ENCODE assay signal across 19 mouse cellular contexts in genomic region chr12:83534190-83534589, GRCm38 (mm10). TPM values are rescaled to one million over a fixed set of nuclear protein-coding genes. Genes with fewer than 3 reads are reported as not detected.
DNase-seq lines count a peak whose midpoint lies in the region; TF ChIP-seq lines count a peak whose summit lies in the region.
"Had no signal": no experiment of that assay in that cellular context is flagged by ENCODE, and none has a peak within 500 bp of the region (broad histone marks: within the 10 kb centered on the region; RNA-seq: fewer than 3 reads in every experiment).

No protein-coding gene starts in this region.

- H3K27me3 ChIP-seq in embryonic facial prominence, embryonic 10.5 days (replicated peaks; ENCODE audit: low read depth, poor library complexity, severe bottlenecking) = no peaks in the 10 kb centered on the region
- H3K27me3 ChIP-seq: embryonic facial prominence, embryonic 12.5 days; forebrain, embryonic 13.5 days; forebrain, embryonic 15.5 days had no signal

- intact Hi-C loops in gastrocnemius, adult 2 months (cut with DNase I) = no loop called here
- intact Hi-C loops in gastrocnemius, postnatal 14 days (cut with DNase I; ENCODE audit: low total_unique reads) = no loop called here

- no peak overlapping the region for H3K4me3 ChIP-seq in gastrocnemius, adult 2 months
- no peak overlapping the region for H3K4me3 ChIP-seq in embryonic facial prominence, embryonic 10.5 days
- H3K4me3 ChIP-seq: embryonic facial prominence, embryonic 12.5 days; forebrain, embryonic 13.5 days; forebrain, embryonic 15.5 days had no signal

- H3K36me3 ChIP-seq in embryonic facial prominence, embryonic 10.5 days (replicated peaks) = peaks cover 83% of the 10 kb centered on the region

- DNase-seq in gastrocnemius, adult 2 months = no peak
- DNase-seq in gastrocnemius, postnatal 14 days = no peak
- DNase-seq in brain, adult 2 months (ENCODE audit: low read depth, low spot score) = peak; percentile 70
- DNase-seq in telencephalon, adult 2 months (ENCODE audit: low read depth, low spot score) = peak; percentile 23
- no peak for DNase-seq in embryonic facial prominence, embryonic 10.5 days (ENCODE audit: low spot score)
- DNase-seq: adrenal gland, adult 8-10 months; adrenal gland, postnatal 14 days; adrenal gland, postnatal 36 days; cerebellum, adult 11 months; cerebellum, adult 18-20 months; cerebellum, adult 8-10 months; cerebellum, adult 9-11 months; cerebellum, postnatal 14 days; cerebellum, postnatal 36 days; embryo, embryonic 11 days; forebrain, postnatal 0 days had no signal

- peak overlapping the region; percentile 40; the same call in 1 of the 2 replicates for H3K27ac ChIP-seq in gastrocnemius, adult 2 months
- no peak overlapping the region for H3K27ac ChIP-seq in embryonic facial prominence, embryonic 10.5 days (replicated peaks)
- H3K27ac ChIP-seq: embryonic facial prominence, embryonic 12.5 days; forebrain, embryonic 13.5 days; forebrain, embryonic 15.5 days had no signal

- no peak for TF ChIP-seq CTCF in gastrocnemius, adult 2 months (IDR thresholded peaks at IDR 0.05)

- 82% methylated on average over 3 of the region's 3 CpGs for WGBS in embryonic facial prominence, embryonic 10.5 days

- H3K9me3 ChIP-seq in embryonic facial prominence, embryonic 10.5 days = no peaks in the 10 kb centered on the region
- H3K9me3 ChIP-seq: embryonic facial prominence, embryonic 12.5 days; forebrain, embryonic 13.5 days; forebrain, embryonic 15.5 days had no signal

- H3K4me1 ChIP-seq in embryonic facial prominence, embryonic 10.5 days = peaks cover 12% of the 10 kb centered on the region

RNA-seq across cellular contexts. Expression of gene Dcaf4, which starts 13.9 kb away (rescaled TPM):
- total RNA-seq in gastrocnemius, adult 2 months (2021) = 10 to 100 TPM; 18.0 to 24.5 TPM
- 10 to 100 TPM; 21.2 to 25.8 TPM for total RNA-seq in gastrocnemius, postnatal 14 days (2021)
- polyA plus RNA-seq in embryonic facial prominence, embryonic 10.5 days (2016; fragmentation: Nextera tagmentation; extraction: Ambion mirVana) = 29.5 and 30.1 TPM in 2 replicates

RNA-seq across cellular contexts. Expression of gene Dpf3, which starts 46.7 kb away (rescaled TPM):
- 10 to 100 TPM; 22.5 to 26.3 TPM for total RNA-seq in gastrocnemius, adult 2 months (2021)
- total RNA-seq in gastrocnemius, postnatal 14 days (2021) = 10 to 100 TPM; 18.7 to 19.5 TPM
- 2.8 and 3.0 TPM in 2 replicates for polyA plus RNA-seq in embryonic facial prominence, embryonic 10.5 days (2016; fragmentation: Nextera tagmentation; extraction: Ambion mirVana)

Comparison
In these comparisons a context has a peak if more than half of its experiments do, and no peak if none do; other contexts are left out.
1. DNase-seq: peak in brain, adult 2 months (single experiment) and telencephalon, adult 2 months (single experiment); none in gastrocnemius, adult 2 months (single experiment), gastrocnemius, postnatal 14 days (single experiment) and embryonic facial prominence, embryonic 10.5 days (single experiment).